Mouse (Mus musculus): ENCODE data around the gene Gm5128. TPM values are rescaled to one million over a fixed set of nuclear protein-coding genes. Genes with fewer than 3 reads are reported as not detected.

The Gm5128 gene
- polyA plus RNA-seq (2017; shearing (Covaris generic)), result not detected

GRCm38 (mm10) chrX:135372984-135373383, at the start of gene Gm5128:
TSS of gene Gm5128 (plus strand) at chrX:135373284.

Other genes with a start within 250 kb of the Gm5128 start
- not detected for gene Gm15023, start 195.7 kb upstream of the Gm5128 start, polyA plus RNA-seq (2017; shearing (Covaris generic))
- gene Tceal6, start 162.6 kb upstream of the Gm5128 start, polyA plus RNA-seq (2017; shearing (Covaris generic)), result not detected
- gene Pramel3, start 71.0 kb upstream of the Gm5128 start, polyA plus RNA-seq (2017; shearing (Covaris generic)), result not detected
- gene Gm7903, start 60.6 kb downstream of the Gm5128 start, polyA plus RNA-seq (2017; shearing (Covaris generic)), result not detected
- 0.77 TPM for gene AV320801, start 121.3 kb downstream of the Gm5128 start, polyA plus RNA-seq (2017; shearing (Covaris generic))
- gene Nxf7, start 225.5 kb downstream of the Gm5128 start, polyA plus RNA-seq (2017; shearing (Covaris generic)), result not detected

Measured in effector memory CD4-positive, alpha-beta T cell, adult 7 months (primary cell).